9 mouse cellular contexts compared by ENCODE assay signal in genomic region chr9:107463509-107463908, GRCm38 (mm10).
A peak's percentile ranks its signal among the peaks of the same experiment; 100 is the strongest.
DNase-seq lines count a peak whose midpoint lies in the region; ATAC-seq and TF ChIP-seq lines count a peak whose summit lies in the region.
"Had no signal": no experiment of that assay in that cellular context is flagged by ENCODE, and none has a peak within 500 bp of the region (broad histone marks: within the 10 kb centered on the region; RNA-seq: fewer than 3 reads in every experiment).

No protein-coding gene starts in this region.

- H3K4me2 ChIP-seq in lung, embryonic 14.5 days = no peak overlapping the region
- H3K4me2 ChIP-seq: limb, embryonic 12.5 days had no signal

- peak; percentile 43 for DNase-seq in MEL-GATA-1-ER (ENCODE audit: extremely low read depth, low read depth)
- peak; percentile 80 to 86 for DNase-seq in cerebellum, adult 2 months
- DNase-seq in heart, postnatal 4 days = peak; percentile 92
- DNase-seq in layer of hippocampus, adult 2 months (ENCODE audit: low spot score in 2 of 2) = peak; percentile 58 to 87
- DNase-seq in lung, embryonic 14.5 days = peak; percentile 92
- peak; percentile 78 for DNase-seq in ovary, postnatal 36 days (ENCODE audit: low spot score)
- peak; percentile 67 for DNase-seq in thymus, postnatal 25 days

- no peak overlapping the region for H3K4me3 ChIP-seq in cerebellum, adult 2 months (replicated peaks; ENCODE audit: insufficient read depth, low read depth, low read length)
- no peak overlapping the region for H3K4me3 ChIP-seq in layer of hippocampus, adult 2 months
- H3K4me3 ChIP-seq in lung, embryonic 14.5 days (ENCODE audit: low read depth, low read length) = no peak overlapping the region
- H3K4me3 ChIP-seq: limb, embryonic 12.5 days had no signal

- WGBS in cerebellum, adult 2 months = 17% methylated on average over 7 of the region's 7 CpGs
- WGBS in lung, embryonic 14.5 days = 7% methylated on average over 7 of the region's 7 CpGs

- peak; percentile 84 for ATAC-seq in frontal cortex, adult (ENCODE audit: low TSS enrichment)
- peak; percentile 83 for ATAC-seq in lung, embryonic 14.5 days (ENCODE audit: insufficient read depth)

- peak; percentile 93 for TF ChIP-seq CTCF in cerebellum, adult 2 months (IDR thresholded peaks at IDR 0.05; ENCODE audit: borderline replicate concordance, insufficient read depth, low read depth, low read length)
- TF ChIP-seq CTCF in layer of hippocampus, adult 2 months (conservative IDR thresholded peaks at IDR 0.05) = peak; percentile 80
- peak; percentile 96 for TF ChIP-seq CTCF in lung, embryonic 14.5 days (IDR thresholded peaks at IDR 0.05; ENCODE audit: low read depth)

- H3K36me3 ChIP-seq in lung, embryonic 14.5 days (ENCODE audit: insufficient read depth) = no peaks in the 10 kb centered on the region
- H3K36me3 ChIP-seq: limb, embryonic 12.5 days had no signal

- no peak overlapping the region for H3K9ac ChIP-seq in lung, embryonic 14.5 days
- H3K9ac ChIP-seq: limb, embryonic 12.5 days had no signal

- H3K27me3 ChIP-seq in cerebellum, adult 2 months (ENCODE audit: control insufficient read depth, insufficient read depth, low read length) = no peaks in the 10 kb centered on the region
- H3K27me3 ChIP-seq in lung, embryonic 14.5 days (ENCODE audit: insufficient read depth, low read length) = peaks cover 6% of the 10 kb centered on the region; the same call in 1 of the 2 replicates

- H3K9me3 ChIP-seq in lung, embryonic 14.5 days (ENCODE audit: low read depth, low read length) = no peaks in the 10 kb centered on the region
- H3K9me3 ChIP-seq: limb, embryonic 12.5 days had no signal

- no peak overlapping the region for H3K27ac ChIP-seq in cerebellum, adult 2 months (ENCODE audit: insufficient read depth, low read length)
- no peak overlapping the region for H3K27ac ChIP-seq in layer of hippocampus, adult 2 months
- H3K27ac ChIP-seq in lung, embryonic 14.5 days (ENCODE audit: low read depth) = no peak overlapping the region
- H3K27ac ChIP-seq: limb, embryonic 12.5 days had no signal

- H3K4me1 ChIP-seq in cerebellum, adult 2 months (ENCODE audit: control insufficient read depth, insufficient read depth, low read length) = peaks cover 41% of the 10 kb centered on the region
- H3K4me1 ChIP-seq in lung, embryonic 14.5 days (ENCODE audit: insufficient read depth) = no peaks in the 10 kb centered on the region
- H3K4me1 ChIP-seq: limb, embryonic 12.5 days had no signal

- no peak for TF ChIP-seq POLR2A in cerebellum, adult 2 months (IDR thresholded peaks at IDR 0.05; ENCODE audit: borderline replicate concordance, insufficient read depth, low read length)
